Mouse (Mus musculus) kidney, embryonic 14.5 days (tissue): ENCODE results near the gene Ppp1r21. TPM values are rescaled to one million over a fixed set of nuclear protein-coding genes. Genes with fewer than 3 reads are reported as not detected.

Experiments
- ATAC-seq: fragments of 200-750 bp; cut with Nextera tagmentation; 2 replicates; pipeline ENCODE4 v1.8.0; 2017; ENCODE audit warnings: moderate number of reproducible peaks, mild to moderate bottlenecking, moderate TSS enrichment, moderate library complexity; ENCODE audit not compliant: low FRiP score, low TSS enrichment
- H3K27ac ChIP-seq: fragments of 300-500 bp; sonication (generic); 2 replicates; pipeline ENCODE4 v1.5.1; 2014; ENCODE audit warnings: low read depth, mild to moderate bottlenecking, low read length, moderate library complexity, mixed read lengths
- H3K27me3 ChIP-seq: fragments of 300-500 bp; sonication (generic); 2 replicates; pipeline ENCODE4 v1.6.1; 2014; ENCODE audit warnings: mild to moderate bottlenecking, low read length; ENCODE audit not compliant: control insufficient read depth, insufficient read depth
- H3K36me3 ChIP-seq: fragments of 300-500 bp; sonication (generic); 2 replicates; pipeline ENCODE4 v1.6.1; 2014; ENCODE audit warnings: low read length, mixed read lengths; ENCODE audit not compliant: control insufficient read depth, insufficient read depth
- H3K4me1 ChIP-seq: fragments of 300-500 bp; sonication (generic); 2 replicates; pipeline ENCODE4 v1.6.1; 2014; ENCODE audit warnings: low read length, mixed read lengths; ENCODE audit not compliant: control insufficient read depth, insufficient read depth
- H3K4me2 ChIP-seq: fragments of 300-500 bp; sonication (generic); replicated peaks from 2 replicates; pipeline ENCODE4 v1.6.1; 2014; ENCODE audit warnings: low read depth, mild to moderate bottlenecking, low read length
- H3K4me3 ChIP-seq: fragments of 300-500 bp; sonication (generic); 2 replicates; pipeline ENCODE4 v1.5.1; 2014; ENCODE audit warnings: mild to moderate bottlenecking, low read length
- H3K9ac ChIP-seq: fragments of 300-500 bp; sonication (generic); 2 replicates; pipeline ENCODE4 v1.6.1; 2014; ENCODE audit warnings: low read depth, mild to moderate bottlenecking, low read length, moderate library complexity
- H3K9me3 ChIP-seq: fragments of 300-500 bp; sonication (generic); 2 replicates; pipeline ENCODE4 v1.6.1; 2016; ENCODE audit warnings: low read length; ENCODE audit not compliant: control insufficient read depth
- WGBS: fragments of 180-500 bp; shearing (Covaris S2); extraction: QIAGEN DNeasy Blood & Tissue Kit; methylation state at CpG from one replicate; pipeline ENCODE4 v1.1.7; 2014; 5-methylcytosine and 5-hydroxymethylcytosine counted together
- polyA plus RNA-seq: library from polyadenylated mRNA; unstranded; fragments of >200 nt; fragmentation: Nextera tagmentation; extraction: Ambion mirVana; gene quantifications from 2 replicates; pipeline ENCODE4 v1.2.1, GENCODE M21; 2014

The Ppp1r21 gene
- polyA plus RNA-seq, 1 experiment from 2014 or later: 30.3 TPM

DNA sequence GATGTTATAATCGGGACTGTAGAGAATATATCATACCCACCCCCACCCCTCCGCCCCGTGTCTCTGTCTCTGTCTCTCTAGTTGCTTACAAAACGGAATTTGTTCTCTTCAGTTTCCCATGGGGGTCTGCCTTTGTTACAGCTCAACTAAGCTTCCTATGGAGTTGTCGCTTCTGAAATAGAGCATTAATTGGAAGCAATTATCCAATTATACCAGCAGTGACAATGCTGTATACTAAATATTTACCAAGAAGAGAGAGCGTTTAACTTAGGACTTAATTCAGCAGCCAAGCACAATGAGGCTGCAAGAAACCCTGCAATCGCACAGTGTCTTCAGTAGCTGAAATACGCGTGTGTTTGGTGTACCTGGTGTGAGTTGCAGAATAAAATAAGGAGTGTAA is 36.4 kb upstream of the Ppp1r21 start:
- Histone ChIP-seq H3K4me2 (no peak overlapping the region), H3K9ac (no peak overlapping the region), H3K27me3 (no peaks in the 10 kb centered on the region), H3K36me3 (peaks cover 13% of the 10 kb centered on the region; the same call in 1 of the 2 replicates), H3K4me3 (no peak overlapping the region), H3K27ac (no peak overlapping the region), H3K9me3 (no peaks in the 10 kb centered on the region), H3K4me1 (0 out of 2 replicates have a peak, but pooled peaks cover 3% of the 10 kb centered on the region)
- 87% methylated on average over 9 of the region's 9 CpGs for WGBS
- no peak for ATAC-seq

DNA sequence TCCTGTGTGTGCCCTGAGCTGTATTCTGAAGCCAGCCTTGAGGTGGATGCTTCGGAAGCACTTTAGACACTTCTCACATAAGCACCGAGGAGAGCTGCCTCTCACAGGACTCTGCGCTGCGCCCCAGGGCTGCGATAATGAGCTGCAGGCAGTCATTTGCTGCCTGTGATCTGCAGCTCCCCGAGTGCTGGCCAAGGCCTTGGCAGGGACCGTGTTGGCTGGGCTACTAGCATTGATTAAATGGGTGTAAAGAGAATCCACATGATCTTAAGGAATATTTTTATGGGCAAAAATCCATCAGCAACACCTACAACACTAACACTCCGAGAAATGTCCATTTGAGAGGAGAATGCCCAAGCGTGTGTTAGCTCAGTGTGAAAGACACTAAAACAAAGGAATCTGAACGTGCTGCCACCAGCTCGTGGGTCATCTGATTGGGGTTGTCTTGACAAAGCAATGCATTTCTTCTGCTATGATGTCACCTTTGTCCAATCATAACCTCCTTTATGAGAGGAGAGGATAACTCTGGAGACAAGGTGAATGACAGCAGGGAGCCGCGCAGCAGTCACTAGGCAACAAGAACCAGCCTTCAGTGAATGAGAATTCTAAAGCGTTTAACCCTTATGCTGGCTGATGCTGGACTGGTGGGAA is 35.7 kb upstream of the Ppp1r21 start:
- Histone ChIP-seq H3K4me3 (no peak overlapping the region), H3K9me3 (no peaks in the 10 kb centered on the region), H3K27ac (no peak overlapping the region), H3K27me3 (no peaks in the 10 kb centered on the region), H3K9ac (no peak overlapping the region), H3K4me2 (no peak overlapping the region), H3K4me1 (0 out of 2 replicates have a peak, but pooled peaks cover 3% of the 10 kb centered on the region), H3K36me3 (peaks cover 13% of the 10 kb centered on the region; the same call in 1 of the 2 replicates)
- WGBS: 79% methylated on average over 14 of the region's 14 CpGs
- ATAC-seq: no peak

DNA sequence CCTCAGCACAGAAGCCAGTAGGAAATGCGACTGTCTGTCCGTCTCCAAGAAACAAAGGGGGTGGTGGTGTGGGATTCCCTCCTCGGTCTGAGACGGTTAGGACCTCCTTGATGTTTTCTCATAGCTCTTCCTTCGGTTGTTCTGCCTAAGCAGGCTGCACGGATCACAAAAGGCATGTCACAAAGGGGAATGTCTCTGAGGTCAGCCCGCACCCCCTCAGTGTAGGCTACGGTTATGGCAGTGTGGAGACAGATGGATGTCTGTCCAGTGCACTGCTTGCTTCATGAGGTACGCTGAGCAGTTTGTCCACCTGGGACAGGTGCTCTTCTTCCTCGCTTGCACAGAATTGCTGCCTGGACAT is 35.2 kb upstream of the Ppp1r21 start:
- Histone ChIP-seq H3K4me2 (no peak overlapping the region), H3K27me3 (no peaks in the 10 kb centered on the region), H3K36me3 (peaks cover 13% of the 10 kb centered on the region; the same call in 1 of the 2 replicates), H3K9ac (no peak overlapping the region), H3K9me3 (no peaks in the 10 kb centered on the region), H3K4me3 (no peak overlapping the region), H3K4me1 (0 out of 2 replicates have a peak, but pooled peaks cover 3% of the 10 kb centered on the region), H3K27ac (no peak overlapping the region)
- ATAC-seq: no peak
- WGBS: 87% methylated on average over 10 of the region's 10 CpGs

DNA sequence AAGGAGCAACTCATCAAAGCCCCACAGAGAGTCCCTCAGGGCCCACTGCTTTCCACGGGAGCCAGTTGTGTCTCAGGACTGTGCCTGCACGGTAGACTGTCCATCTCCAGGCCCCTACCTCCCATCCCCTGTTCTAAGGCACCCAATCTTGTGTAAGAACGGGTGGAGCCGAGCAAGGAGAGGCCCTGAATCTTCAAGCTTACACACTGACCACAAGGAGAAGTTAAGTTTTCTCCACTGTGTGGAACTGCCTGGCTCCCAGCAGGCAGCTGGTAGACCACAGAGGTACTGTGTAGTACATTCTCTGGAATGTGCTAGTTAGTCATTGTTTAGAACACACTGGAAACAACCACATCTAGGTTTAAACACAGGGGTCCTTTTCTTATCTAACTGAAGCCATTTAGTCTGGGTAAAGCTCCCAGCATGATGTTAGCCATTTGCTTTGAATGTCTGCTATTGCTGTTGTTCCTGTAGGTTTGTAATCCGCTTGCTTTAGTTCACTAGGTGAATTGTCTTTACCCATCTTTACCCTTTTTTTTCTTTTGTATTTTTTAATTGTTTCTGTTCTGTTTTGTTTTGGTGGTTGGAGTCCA is 31.7 kb upstream of the Ppp1r21 start:
- no peaks in the 10 kb centered on the region for H3K9me3 ChIP-seq
- WGBS: 90% methylated on average over 5 of the region's 5 CpGs
- H3K27ac ChIP-seq: no peak overlapping the region
- H3K4me3 ChIP-seq: no peak overlapping the region
- no peak for ATAC-seq
- H3K36me3 ChIP-seq: no peaks in the 10 kb centered on the region
- no peaks in the 10 kb centered on the region for H3K27me3 ChIP-seq
- no peak overlapping the region for H3K9ac ChIP-seq
- H3K4me2 ChIP-seq: no peak overlapping the region
- H3K4me1 ChIP-seq: 0 out of 2 replicates have a peak, but pooled peaks cover 3% of the 10 kb centered on the region

DNA sequence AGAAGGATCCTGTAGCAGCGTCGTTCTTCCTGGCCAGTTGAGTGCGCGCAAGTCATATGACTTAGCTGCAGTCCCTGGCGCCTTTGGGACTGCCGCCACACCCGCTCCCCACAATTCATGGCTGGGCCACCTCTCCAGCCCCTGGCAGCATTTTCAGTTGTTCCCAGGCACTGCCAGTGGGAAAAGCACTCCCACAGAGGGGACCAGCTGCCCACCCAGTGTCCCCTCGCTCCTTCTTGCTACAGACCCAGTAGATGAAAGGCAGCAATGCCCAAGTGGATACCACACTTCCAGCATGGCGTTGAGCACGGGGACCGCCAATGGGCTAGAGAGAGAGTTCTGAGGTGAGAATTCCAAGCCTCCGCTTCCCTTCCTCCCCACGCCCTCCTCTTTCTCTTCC is 25.9 kb upstream of the Ppp1r21 start:
- Histone ChIP-seq H3K27me3 (no peaks in the 10 kb centered on the region), H3K4me2 (no peak overlapping the region), H3K9ac (no peak overlapping the region), H3K4me1 (peaks cover 6% of the 10 kb centered on the region; the same call in 1 of the 2 replicates), H3K4me3 (no peak overlapping the region), H3K36me3 (no peaks in the 10 kb centered on the region), H3K9me3 (no peaks in the 10 kb centered on the region), H3K27ac (no peak overlapping the region)
- no peak for ATAC-seq
- 97% methylated on average over 11 of the region's 13 CpGs for WGBS

DNA sequence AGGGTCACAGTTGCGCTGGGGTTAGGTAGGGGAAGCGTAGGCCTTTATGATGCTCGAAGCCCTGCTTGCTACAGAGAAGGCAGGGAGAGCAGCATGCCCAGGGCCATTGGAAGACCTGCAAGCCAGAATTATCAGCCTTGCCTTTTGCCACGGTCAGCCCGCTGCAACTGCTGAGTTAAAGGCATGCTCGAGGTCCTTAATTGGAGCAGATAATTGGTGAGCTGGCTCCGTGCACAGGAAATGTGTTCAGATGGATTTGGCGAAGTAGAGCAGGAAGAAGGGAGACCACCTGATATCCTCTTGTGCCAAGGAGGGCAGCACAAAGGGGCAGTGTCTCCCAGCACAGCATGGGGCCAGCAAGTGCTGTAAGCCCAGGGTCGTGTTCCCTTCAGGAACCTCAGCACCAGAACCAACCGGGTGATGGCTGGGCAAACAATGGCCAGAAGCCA is 24.6 kb upstream of the Ppp1r21 start:
- Histone ChIP-seq H3K4me2 (no peak overlapping the region), H3K4me3 (no peak overlapping the region), H3K36me3 (no peaks in the 10 kb centered on the region), H3K27ac (no peak overlapping the region), H3K4me1 (peaks cover 9% of the 10 kb centered on the region; the same call in 1 of the 2 replicates), H3K27me3 (no peaks in the 10 kb centered on the region), H3K9ac (no peak overlapping the region), H3K9me3 (no peaks in the 10 kb centered on the region)
- WGBS: 51% methylated on average over 10 of the region's 10 CpGs
- ATAC-seq: no peak

DNA sequence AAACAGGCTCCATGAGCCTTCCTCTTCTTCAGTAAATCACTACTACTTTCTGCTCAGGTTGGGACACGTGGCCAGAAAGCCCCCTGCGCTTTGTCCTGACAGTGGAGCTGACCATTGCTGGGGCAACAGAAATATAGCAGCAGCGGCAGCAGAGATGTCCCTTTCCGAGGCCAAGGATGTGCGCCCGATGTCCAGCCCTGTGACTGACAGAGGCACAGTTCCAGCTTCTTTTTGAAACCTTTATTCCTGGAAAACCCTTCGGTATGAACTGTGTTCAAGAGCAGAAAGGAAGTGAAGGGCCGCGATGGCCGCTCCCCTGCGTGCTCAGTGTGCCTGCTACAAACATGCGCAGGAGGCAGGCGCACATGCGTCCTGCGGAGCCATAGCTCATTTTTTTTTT is 24.0 kb upstream of the Ppp1r21 start:
- H3K27me3 ChIP-seq: no peaks in the 10 kb centered on the region
- H3K9ac ChIP-seq: no peak overlapping the region
- peaks cover 9% of the 10 kb centered on the region; the same call in 1 of the 2 replicates for H3K4me1 ChIP-seq
- no peak overlapping the region for H3K27ac ChIP-seq
- H3K36me3 ChIP-seq: no peaks in the 10 kb centered on the region
- ATAC-seq: no peak
- H3K4me3 ChIP-seq: no peak overlapping the region
- WGBS: 91% methylated on average over 15 of the region's 15 CpGs
- no peak overlapping the region for H3K4me2 ChIP-seq
- H3K9me3 ChIP-seq: no peaks in the 10 kb centered on the region

DNA sequence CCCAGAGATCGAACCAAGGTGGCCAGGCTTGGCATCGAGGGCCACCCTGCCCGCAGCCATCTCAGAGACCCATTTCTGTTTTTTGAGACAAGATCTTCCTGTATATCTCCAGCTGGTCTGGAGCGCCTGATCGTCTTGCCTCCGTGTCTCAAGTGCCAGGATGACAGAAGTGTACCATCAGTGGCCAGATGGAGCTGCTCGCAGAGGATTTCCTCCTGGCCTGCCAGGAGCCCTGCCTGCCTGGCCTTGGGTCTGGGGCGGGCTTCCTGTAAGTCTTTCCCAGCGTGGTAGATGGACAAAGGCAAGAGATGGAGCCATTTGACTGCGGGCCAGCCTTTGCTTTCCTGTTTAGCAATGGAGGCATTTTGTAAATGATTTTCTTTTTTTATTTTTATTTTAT is 22.5 kb upstream of the Ppp1r21 start:
- H3K27me3 ChIP-seq: no peaks in the 10 kb centered on the region
- no peak overlapping the region for H3K4me2 ChIP-seq
- H3K27ac ChIP-seq: no peak overlapping the region
- H3K4me3 ChIP-seq: no peak overlapping the region
- no peaks in the 10 kb centered on the region for H3K36me3 ChIP-seq
- ATAC-seq: no peak
- H3K9me3 ChIP-seq: no peaks in the 10 kb centered on the region
- WGBS: 90% methylated on average over 10 of the region's 10 CpGs
- peaks cover 9% of the 10 kb centered on the region; the same call in 1 of the 2 replicates for H3K4me1 ChIP-seq
- no peak overlapping the region for H3K9ac ChIP-seq

DNA sequence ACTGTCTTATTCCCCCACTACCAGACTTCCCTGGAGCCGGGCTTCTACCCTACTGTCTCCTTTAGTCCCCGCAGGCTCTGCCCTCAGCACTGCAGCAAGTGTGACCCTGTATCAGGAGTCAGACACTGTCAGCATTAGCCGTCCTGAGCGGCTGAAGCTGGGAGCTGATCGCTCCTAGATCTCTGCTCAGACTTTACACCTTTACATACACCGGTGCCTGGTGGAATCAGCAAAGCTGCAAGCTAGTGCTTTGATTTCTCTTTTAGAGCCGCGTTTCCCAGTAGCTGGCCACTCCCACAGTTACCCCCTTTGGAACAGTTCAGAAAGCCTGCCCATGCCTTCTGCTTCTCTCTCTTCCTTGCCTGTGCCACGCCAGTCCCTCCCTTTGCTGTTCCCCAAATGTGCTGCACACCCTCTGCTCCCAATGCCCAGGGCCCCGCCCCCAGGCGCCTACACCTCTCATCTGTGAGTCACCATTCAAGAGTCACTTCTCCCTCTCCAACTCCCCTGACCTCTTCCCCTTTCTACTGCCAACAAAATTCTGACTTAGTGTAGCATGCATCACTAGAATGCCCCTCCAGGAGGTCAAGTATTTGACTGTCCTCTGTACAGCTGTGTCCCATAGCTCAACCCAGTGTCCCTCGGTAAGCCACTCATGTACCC is 20.9 kb upstream of the Ppp1r21 start:
- 19% methylated on average over 12 of the region's 12 CpGs for WGBS
- no peak overlapping the region for H3K27ac ChIP-seq
- H3K4me2 ChIP-seq: peak overlapping the region; percentile 36
- no peaks in the 10 kb centered on the region for H3K9me3 ChIP-seq
- ATAC-seq: peak; percentile 65; the same call in 1 of the 2 replicates
- H3K36me3 ChIP-seq: no peaks in the 10 kb centered on the region
- H3K27me3 ChIP-seq: no peaks in the 10 kb centered on the region
- peaks cover 9% of the 10 kb centered on the region; the same call in 1 of the 2 replicates for H3K4me1 ChIP-seq
- no peak overlapping the region for H3K4me3 ChIP-seq
- H3K9ac ChIP-seq: no peak overlapping the region
